Mouse (Mus musculus) liver, embryonic 14.5 days (tissue): ENCODE measurements around the gene Tyw5.

Experiments
- CTCF ChIP-seq: IDR thresholded peaks from 2 replicates; pipeline ENCODE4 v1.5.1; 2016; ENCODE audit warnings: antibody characterized with exemption, low read depth, control low read depth
- EP300 ChIP-seq: IDR thresholded peaks from 2 replicates; pipeline ENCODE4 v1.6.1; 2016; ENCODE audit warnings: antibody characterized with exemption, low read depth

- TF ChIP-seq CTCF (no peak), EP300 (no peak)
Measured at GRCm38 (mm10) chr1:57450241-57450640, 43.3 kb upstream of the Tyw5 start.
